Mouse (Mus musculus) cerebellum, adult 18-20 months (tissue): Measurements from ENCODE around the gene Slc38a2.

Experiments used
- DNase-seq, 2 experiments: peaks; one replicate each; pipeline ENCODE4 v3.0.0; 2021

The Slc38a2 gene

GRCm38 (mm10) chr15:96699521-96700511 is at the start of gene Slc38a2:
Gene Slc38a2 (minus strand): TSS chr15:96699730.
- DNase-seq, result peak; percentile 94 to 95

GRCm38 (mm10) chr15:96749101-96749500 is 49.6 kb upstream of the Slc38a2 start:
- DNase-seq, result no peak

- no peak for DNase-seq
Observed at GRCm38 (mm10) chr15:96747551-96747950, 48.0 kb upstream of the Slc38a2 start.

- DNase-seq, result no peak
Observed at GRCm38 (mm10) chr15:96746986-96747385, 47.5 kb upstream of the Slc38a2 start.

GRCm38 (mm10) chr15:96745299-96745698 is 45.8 kb upstream of the Slc38a2 start:
- DNase-seq, result no peak

GRCm38 (mm10) chr15:96744882-96745296 is 45.4 kb upstream of the Slc38a2 start:
- DNase-seq, result no peak

- no peak for DNase-seq
Observed at GRCm38 (mm10) chr15:96744153-96744881, 44.8 kb upstream of the Slc38a2 start.

- DNase-seq, result no peak
Observed at GRCm38 (mm10) chr15:96743257-96743656, 43.7 kb upstream of the Slc38a2 start.

- DNase-seq, result no peak
Observed at GRCm38 (mm10) chr15:96742591-96743241, 43.2 kb upstream of the Slc38a2 start.

- no peak for DNase-seq
Observed at GRCm38 (mm10) chr15:96740865-96741561, 41.5 kb upstream of the Slc38a2 start.

GRCm38 (mm10) chr15:96740091-96740490 is 40.6 kb upstream of the Slc38a2 start:
- DNase-seq, result no peak

- no peak for DNase-seq
Observed at GRCm38 (mm10) chr15:96736663-96737385, 37.3 kb upstream of the Slc38a2 start.

- no peak for DNase-seq
Observed at GRCm38 (mm10) chr15:96735562-96736160, 36.1 kb upstream of the Slc38a2 start.

GRCm38 (mm10) chr15:96734423-96734822 is 34.9 kb upstream of the Slc38a2 start:
- DNase-seq, result no peak

GRCm38 (mm10) chr15:96730416-96730815 is 30.9 kb upstream of the Slc38a2 start:
- no peak for DNase-seq

GRCm38 (mm10) chr15:96729785-96730184 is 30.3 kb upstream of the Slc38a2 start:
- peak in 1 of 2 experiments; percentile 12 for DNase-seq

- DNase-seq, result no peak
Observed at GRCm38 (mm10) chr15:96728993-96729392, 29.5 kb upstream of the Slc38a2 start.

GRCm38 (mm10) chr15:96728346-96728745 is 28.8 kb upstream of the Slc38a2 start:
- DNase-seq, result no peak

- no peak for DNase-seq
Observed at GRCm38 (mm10) chr15:96724506-96724905, 25.0 kb upstream of the Slc38a2 start.

GRCm38 (mm10) chr15:96722228-96722627 is 22.7 kb upstream of the Slc38a2 start:
- no peak for DNase-seq

GRCm38 (mm10) chr15:96720146-96720545 is 20.6 kb upstream of the Slc38a2 start:
- DNase-seq, result no peak
